11 mouse cellular contexts compared by ENCODE assay signal in the genomic region with DNA sequence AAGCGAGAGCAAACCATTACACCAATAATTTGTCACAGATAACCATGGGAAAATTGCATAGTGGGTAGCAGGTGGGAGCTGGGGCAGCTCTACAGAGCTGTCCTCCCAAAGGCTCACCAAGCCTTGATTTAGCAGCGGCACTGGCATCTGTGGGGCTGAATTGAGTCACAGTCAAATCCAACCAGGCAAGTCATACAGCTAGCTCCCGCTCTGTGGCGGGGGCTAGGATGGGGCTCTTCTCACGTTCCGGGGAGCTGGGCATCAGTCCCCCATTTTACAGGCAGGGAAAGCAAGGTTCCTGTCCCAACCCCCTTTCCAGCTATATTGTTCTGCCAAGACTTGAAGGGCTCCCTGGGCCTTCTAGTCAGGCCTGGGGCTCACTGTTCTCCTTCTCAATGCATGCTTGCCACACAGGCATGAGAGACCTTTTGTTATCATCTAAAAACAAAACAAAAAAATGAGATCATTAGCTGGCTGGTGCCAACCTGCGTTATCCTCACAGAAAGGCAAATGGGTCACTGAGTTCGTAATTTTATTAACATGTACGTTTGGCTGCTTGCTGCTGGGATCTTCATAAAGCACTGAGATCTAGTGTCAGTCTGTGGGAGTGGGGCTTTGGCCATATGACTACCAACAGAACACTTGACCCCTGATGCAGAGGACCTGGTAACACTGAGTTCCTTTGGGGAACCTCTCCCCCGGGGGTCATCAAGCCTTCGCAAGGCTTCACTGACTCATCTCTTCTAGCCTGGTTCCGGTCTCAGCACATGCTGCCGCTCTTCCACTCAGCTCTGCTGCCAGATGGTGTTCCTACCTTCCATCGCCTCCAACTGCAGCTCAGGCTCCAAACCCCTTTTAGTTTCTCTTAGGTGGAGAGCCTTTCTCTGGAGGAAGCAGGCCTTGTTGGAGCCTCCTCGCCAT. TPM values are rescaled to one million over a fixed set of nuclear protein-coding genes. Genes with fewer than 3 reads are reported as not detected.
DNase-seq lines count a peak whose midpoint lies in the region; ATAC-seq and TF ChIP-seq lines count a peak whose summit lies in the region.
"Had no signal": no experiment of that assay in that cellular context is flagged by ENCODE, and none has a peak within 500 bp of the region (broad histone marks: within the 10 kb centered on the region; RNA-seq: fewer than 3 reads in every experiment).

No protein-coding gene starts in this region.

- peak overlapping the region; percentile 93 for H3K27ac ChIP-seq in gastrocnemius, adult 2 months
- H3K27ac ChIP-seq in midbrain, postnatal 0 days (ENCODE audit: low read depth, low read length) = no peak overlapping the region
- H3K27ac ChIP-seq in midbrain, embryonic 16.5 days (ENCODE audit: low read length) = no peak overlapping the region
- no peak overlapping the region for H3K27ac ChIP-seq in forebrain, embryonic 13.5 days
- H3K27ac ChIP-seq in olfactory bulb, adult 2 months (ENCODE audit: insufficient read depth, low read depth, low read length) = peak overlapping the region; percentile 89
- H3K27ac ChIP-seq: limb, embryonic 13.5 days had no signal

- no peak overlapping the region for H3K4me3 ChIP-seq in gastrocnemius, adult 2 months
- H3K4me3 ChIP-seq in midbrain, postnatal 0 days (ENCODE audit: low read depth, low read length) = no peak overlapping the region
- H3K4me3 ChIP-seq in midbrain, embryonic 16.5 days (ENCODE audit: low read depth, low read length) = no peak overlapping the region
- H3K4me3 ChIP-seq in forebrain, embryonic 13.5 days = no peak overlapping the region
- H3K4me3 ChIP-seq in olfactory bulb, adult 2 months (ENCODE audit: insufficient read depth, low read depth, low read length) = no peak overlapping the region
- H3K4me3 ChIP-seq: limb, embryonic 13.5 days had no signal

- TF ChIP-seq POLR2A in olfactory bulb, adult 2 months (IDR thresholded peaks at IDR 0.05; ENCODE audit: insufficient read depth, low read depth, low read length) = no peak

- peaks cover 13% of the 10 kb centered on the region; the same call in 1 of the 2 replicates for H3K36me3 ChIP-seq in midbrain, postnatal 0 days (ENCODE audit: insufficient read depth, low read length)
- peaks cover 10% of the 10 kb centered on the region for H3K36me3 ChIP-seq in midbrain, embryonic 16.5 days (ENCODE audit: control insufficient read depth, insufficient read depth, low read length)
- H3K36me3 ChIP-seq in forebrain, embryonic 13.5 days (ENCODE audit: poor library complexity, severe bottlenecking) = peaks cover 40% of the 10 kb centered on the region

- TF ChIP-seq CTCF in gastrocnemius, adult 2 months (IDR thresholded peaks at IDR 0.05) = no peak
- no peak for TF ChIP-seq CTCF in midbrain, postnatal 0 days (IDR thresholded peaks at IDR 0.05)
- TF ChIP-seq CTCF in olfactory bulb, adult 2 months (IDR thresholded peaks at IDR 0.05; ENCODE audit: insufficient read depth, low read depth, low read length) = no peak

- H3K4me1 ChIP-seq in midbrain, postnatal 0 days (ENCODE audit: insufficient read depth, low read length) = no peaks in the 10 kb centered on the region; the same call in 1 of the 2 replicates
- peaks cover 2% of the 10 kb centered on the region; the same call in 1 of the 2 replicates for H3K4me1 ChIP-seq in midbrain, embryonic 16.5 days (ENCODE audit: control insufficient read depth, insufficient read depth, low read length)
- peaks cover 11% of the 10 kb centered on the region for H3K4me1 ChIP-seq in forebrain, embryonic 13.5 days
- peaks cover 28% of the 10 kb centered on the region for H3K4me1 ChIP-seq in olfactory bulb, adult 2 months (ENCODE audit: control insufficient read depth, insufficient read depth, low read length)

- H3K27me3 ChIP-seq in midbrain, postnatal 0 days (ENCODE audit: insufficient read depth, low read length) = no peaks in the 10 kb centered on the region
- no peaks in the 10 kb centered on the region for H3K27me3 ChIP-seq in midbrain, embryonic 16.5 days (ENCODE audit: control insufficient read depth, insufficient read depth, low read depth, low read length)
- H3K27me3 ChIP-seq in forebrain, embryonic 13.5 days = no peaks in the 10 kb centered on the region
- H3K27me3 ChIP-seq: limb, embryonic 13.5 days had no signal

- H3K4me2 ChIP-seq in midbrain, postnatal 0 days (ENCODE audit: low read depth, low read length, poor library complexity, severe bottlenecking) = no peak overlapping the region
- no peak overlapping the region for H3K4me2 ChIP-seq in midbrain, embryonic 16.5 days (ENCODE audit: low read length)
- H3K4me2 ChIP-seq in forebrain, embryonic 13.5 days = no peak overlapping the region
- H3K4me2 ChIP-seq: limb, embryonic 13.5 days had no signal

- DNase-seq in gastrocnemius, adult 2 months = peak; percentile 27
- no peak for DNase-seq in gastrocnemius, adult 18-20 months (ENCODE audit: low spot score)
- peak; percentile 25 for DNase-seq in midbrain, postnatal 0 days (ENCODE audit: low spot score)
- no peak for DNase-seq in yolk sac, embryonic 10.5 days (ENCODE audit: low spot score)
- no peak for DNase-seq in spleen, adult 12 weeks (ENCODE audit: low spot score)

- WGBS in midbrain, postnatal 0 days = 81% methylated on average over 15 of the region's 15 CpGs
- 81% methylated on average over 15 of the region's 15 CpGs for WGBS in midbrain, embryonic 16.5 days
- WGBS in forebrain, embryonic 13.5 days = 69% methylated on average over 15 of the region's 15 CpGs
- WGBS in olfactory bulb, adult 2 months = 28% methylated on average over 15 of the region's 15 CpGs

- ATAC-seq in midbrain, postnatal 0 days (ENCODE audit: low FRiP score) = no peak
- ATAC-seq in midbrain, embryonic 16.5 days = no peak
- ATAC-seq in forebrain, embryonic 13.5 days = 0 out of 2 replicates have a peak, but pooled peaks have one; percentile 26
- ATAC-seq: inflammation-experienced regulatory T-cells, adult 6 months had no signal

- H3K9me3 ChIP-seq in midbrain, postnatal 0 days (ENCODE audit: low read length) = no peaks in the 10 kb centered on the region
- no peaks in the 10 kb centered on the region for H3K9me3 ChIP-seq in midbrain, embryonic 16.5 days (replicated peaks; ENCODE audit: control insufficient read depth, low read length, poor library complexity, severe bottlenecking)
- H3K9me3 ChIP-seq in forebrain, embryonic 13.5 days (replicated peaks) = no peaks in the 10 kb centered on the region
- H3K9me3 ChIP-seq: limb, embryonic 13.5 days had no signal

- H3K9ac ChIP-seq in midbrain, postnatal 0 days (replicated peaks; ENCODE audit: low read length, poor library complexity, severe bottlenecking) = no peak overlapping the region
- H3K9ac ChIP-seq in midbrain, embryonic 16.5 days (ENCODE audit: low read depth, low read length) = no peak overlapping the region
- H3K9ac ChIP-seq in forebrain, embryonic 13.5 days = no peak overlapping the region
- H3K9ac ChIP-seq: limb, embryonic 13.5 days had no signal

- intact Hi-C loops in gastrocnemius, adult 2 months (cut with DNase I) = no loop called here

RNA-seq across cellular contexts. Expression of a gene that starts 5.3 kb away (rescaled TPM):
- total RNA-seq in gastrocnemius, adult 2 months (2021) = 100 to 1,000 TPM; 139 to 152 TPM
- total RNA-seq in gastrocnemius, adult 18-20 months (2021) = 100 to 1,000 TPM; 161 to 171 TPM
- 129 and 133 TPM in 2 replicates for total RNA-seq in midbrain, postnatal 0 days (2014; rRNA removed)
- 141 and 146 TPM in 2 replicates for polyA plus RNA-seq in midbrain, postnatal 0 days (2015; fragmentation: Nextera tagmentation; extraction: Ambion mirVana)
- polyA plus RNA-seq in midbrain, embryonic 16.5 days (2015; fragmentation: Nextera tagmentation; extraction: Ambion mirVana) = 109 and 119 TPM in 2 replicates
- polyA plus RNA-seq in forebrain, embryonic 13.5 days (2015; fragmentation: Nextera tagmentation; extraction: Ambion mirVana) = 70.0 and 84.4 TPM in 2 replicates
- polyA plus RNA-seq in olfactory bulb, adult 2 months (2012; ENCODE audit: insufficient read depth, insufficient read length, low replicate concordance, missing spikeins) = not detected in 2 replicates
- total RNA-seq: neutrophil, adult 5-6 weeks had no signal
- polyA plus RNA-seq: inflammation-experienced regulatory T-cells, adult 6 months had no signal

RNA-seq across cellular contexts. Expression of a gene that starts 50.0 kb away (rescaled TPM):
- total RNA-seq in gastrocnemius, adult 2 months (2021) = 10 to 100 TPM; 24.0 to 27.8 TPM
- 10 to 100 TPM; 20.5 to 26.2 TPM for total RNA-seq in gastrocnemius, adult 18-20 months (2021)
- 88.7 and 128 TPM in 2 replicates for total RNA-seq in midbrain, postnatal 0 days (2014; rRNA removed)
- 89.3 and 93.3 TPM in 2 replicates for polyA plus RNA-seq in midbrain, postnatal 0 days (2015; fragmentation: Nextera tagmentation; extraction: Ambion mirVana)
- 111 and 112 TPM in 2 replicates for polyA plus RNA-seq in midbrain, embryonic 16.5 days (2015; fragmentation: Nextera tagmentation; extraction: Ambion mirVana)
- 149 and 167 TPM in 2 replicates for polyA plus RNA-seq in forebrain, embryonic 13.5 days (2015; fragmentation: Nextera tagmentation; extraction: Ambion mirVana)
- not detected in 2 replicates for polyA plus RNA-seq in olfactory bulb, adult 2 months (2012; ENCODE audit: insufficient read depth, insufficient read length, low replicate concordance, missing spikeins)

RNA-seq across cellular contexts. Expression of a gene that starts 55.7 kb away (rescaled TPM):
- 1 to 10 TPM; 4.5 to 5.3 TPM for total RNA-seq in gastrocnemius, adult 2 months (2021)
- 10 to 100 TPM in 1 of 2 experiments, 1 to 10 TPM in 1; 6.0 to 10.8 TPM for total RNA-seq in gastrocnemius, adult 18-20 months (2021)
- 0.16 TPM in 1 of 2 replicates, not detected in the other for total RNA-seq in midbrain, postnatal 0 days (2014; rRNA removed)
- polyA plus RNA-seq in midbrain, postnatal 0 days (2015; fragmentation: Nextera tagmentation; extraction: Ambion mirVana) = 0.26 and 0.35 TPM in 2 replicates
- 0.40 and 0.41 TPM in 2 replicates for polyA plus RNA-seq in midbrain, embryonic 16.5 days (2015; fragmentation: Nextera tagmentation; extraction: Ambion mirVana)
- polyA plus RNA-seq in forebrain, embryonic 13.5 days (2015; fragmentation: Nextera tagmentation; extraction: Ambion mirVana) = 0.22 and 0.30 TPM in 2 replicates
- polyA plus RNA-seq in olfactory bulb, adult 2 months (2012; ENCODE audit: insufficient read depth, insufficient read length, low replicate concordance, missing spikeins) = not detected in 2 replicates
- total RNA-seq: neutrophil, adult 5-6 weeks had no signal
- polyA plus RNA-seq: inflammation-experienced regulatory T-cells, adult 6 months had no signal

Comparison
In these comparisons a context has a peak if more than half of its experiments do, and no peak if none do; other contexts are left out.
1. DNase-seq: peak in gastrocnemius, adult 2 months (single experiment) and midbrain, postnatal 0 days (single experiment); none in gastrocnemius, adult 18-20 months (single experiment), yolk sac, embryonic 10.5 days (single experiment) and spleen, adult 12 weeks (single experiment).
2. H3K27ac ChIP-seq: peak in gastrocnemius, adult 2 months (single experiment) and olfactory bulb, adult 2 months (single experiment); none in midbrain, postnatal 0 days (single experiment), midbrain, embryonic 16.5 days (single experiment) and forebrain, embryonic 13.5 days (single experiment).
3. RNA of a gene that starts 5.3 kb away (polyA plus RNA-seq): 141 to 146 TPM in midbrain, postnatal 0 days, 109 to 119 TPM in midbrain, embryonic 16.5 days and 70.0 to 84.4 TPM in forebrain, embryonic 13.5 days; not detected in olfactory bulb, adult 2 months; every median in the first group is over 10 times any median in the second.